Mouse (Mus musculus) thymus, adult 2 months (tissue): ENCODE results near the gene Pole4. TPM values are rescaled to one million over a fixed set of nuclear protein-coding genes. Genes with fewer than 3 reads are reported as not detected.
"Not testable (repeated sequence)": the region's sequence is repeated elsewhere in the genome, so short reads cannot be mapped to it uniquely, and the experiment has no call there.

Experiments used
- DNase-seq: peaks from one replicate; pipeline ENCODE4 v3.0.0; 2021
- H3K27ac ChIP-seq: fragments of 200-500 bp; 2 replicates; pipeline ENCODE4 v1.5.1; 2012; ENCODE audit warnings: low read length, control low read depth; ENCODE audit not compliant: control insufficient read depth, insufficient read depth
- H3K27me3 ChIP-seq: fragments of 200-500 bp; 2 replicates; pipeline ENCODE4 v1.6.1; 2012; ENCODE audit warnings: mild to moderate bottlenecking, low read length, moderate library complexity, mixed read lengths; ENCODE audit not compliant: control insufficient read depth, insufficient read depth
- H3K36me3 ChIP-seq: fragments of 200-500 bp; 2 replicates; pipeline ENCODE4 v1.6.1; 2012; ENCODE audit warnings: mild to moderate bottlenecking, low read length, moderate library complexity; ENCODE audit not compliant: control insufficient read depth, insufficient read depth
- H3K4me1 ChIP-seq: fragments of 200-500 bp; replicated peaks from 2 replicates; pipeline ENCODE4 v1.6.1; 2012; ENCODE audit warnings: low read length; ENCODE audit not compliant: control insufficient read depth, insufficient read depth
- H3K4me3 ChIP-seq: fragments of 200-500 bp; 2 replicates; pipeline ENCODE4 v1.5.1; 2012; ENCODE audit warnings: mild to moderate bottlenecking, low read length, control low read depth, moderate library complexity; ENCODE audit not compliant: control insufficient read depth, insufficient read depth
- CTCF ChIP-seq: fragments of 200-500 bp; IDR thresholded peaks from 2 replicates; pipeline ENCODE4 v1.5.1; 2012; ENCODE audit warnings: mild to moderate bottlenecking, control low read depth, low read length, moderate library complexity, borderline replicate concordance; ENCODE audit not compliant: control insufficient read depth, poor library complexity, insufficient read depth; ENCODE audit errors: extremely low read depth
- POLR2A ChIP-seq: fragments of 200-500 bp; IDR thresholded peaks from 2 replicates; pipeline ENCODE4 v1.6.1; 2012; ENCODE audit warnings: mild to moderate bottlenecking, low read length, control low read depth, moderate library complexity; ENCODE audit not compliant: control insufficient read depth, poor library complexity, insufficient read depth; ENCODE audit errors: extremely low read depth
- WGBS: fragments of 180-500 bp; shearing (Covaris S2); methylation state at CpG from one replicate; pipeline ENCODE4 v1.1.7; 2018; 5-methylcytosine and 5-hydroxymethylcytosine counted together
- polyA plus RNA-seq: library from polyadenylated mRNA; depleted of rRNA; stranded (reverse); fragments of >200 nt; gene quantifications from 2 replicates; pipeline ENCODE4 v1.2.3, GENCODE M21; 2012

The Pole4 gene
- polyA plus RNA-seq, 1 experiment = 20.4 TPM

DNA sequence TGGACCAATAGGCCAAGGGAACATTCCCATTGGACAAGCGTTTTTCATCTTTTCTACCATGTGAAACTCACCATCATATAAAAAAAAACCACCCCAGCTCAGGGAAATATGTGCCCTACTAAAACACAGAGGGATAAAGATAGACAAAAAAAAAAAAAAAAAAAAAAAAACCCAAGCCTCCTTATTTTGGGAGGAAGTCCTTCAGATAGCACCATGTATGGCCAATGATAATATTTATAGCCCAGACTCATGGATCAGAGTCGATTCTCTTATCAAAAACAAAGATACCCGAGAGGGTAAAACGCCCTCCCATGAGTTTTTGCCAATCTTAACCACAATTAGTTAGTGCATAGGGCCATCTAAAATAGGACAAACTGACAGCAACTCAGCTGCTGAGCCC lies 15.7 kb downstream of the Pole4 start:
- Histone ChIP-seq H3K4me1 (no peaks in the 10 kb centered on the region), H3K27me3 (no peaks in the 10 kb centered on the region), H3K4me3 (no peak overlapping the region), H3K36me3 (no peaks in the 10 kb centered on the region), H3K27ac (no peak overlapping the region)
- DNase-seq = no peak
- TF ChIP-seq CTCF (no peak), POLR2A (no peak)
- 93% methylated on average over 4 of the region's 4 CpGs for WGBS

DNA sequence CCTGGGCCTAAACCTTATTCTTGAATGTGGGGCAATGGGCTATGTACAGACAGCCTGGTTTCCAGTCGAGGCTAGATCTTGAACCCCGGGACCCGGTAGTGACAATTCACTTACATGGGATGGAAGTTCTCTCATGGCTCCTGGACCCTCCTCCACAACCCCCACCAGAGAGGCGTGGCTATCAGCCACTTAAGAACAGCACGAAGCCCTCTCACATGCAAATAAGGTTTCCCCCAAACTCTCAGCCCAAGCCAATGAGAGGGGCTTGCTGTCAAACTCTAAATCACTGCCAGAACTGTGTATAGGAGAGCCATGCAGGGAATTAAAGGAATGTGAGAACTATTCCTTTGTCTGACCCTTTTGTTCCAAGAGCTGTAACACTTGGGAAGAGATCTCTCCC lies 16.6 kb downstream of the Pole4 start:
- not testable (repeated sequence) for H3K27me3 ChIP-seq, H3K4me3 ChIP-seq, DNase-seq, H3K4me1 ChIP-seq, H3K27ac ChIP-seq, H3K36me3 ChIP-seq
- WGBS = 97% methylated on average over 5 of the region's 5 CpGs

GRCm38 (mm10) chr6:82684136-82684535 lies 21.0 kb downstream of the Pole4 start:
- Histone ChIP-seq H3K4me1 (no peaks in the 10 kb centered on the region), H3K4me3 (no peak overlapping the region), H3K36me3 (no peaks in the 10 kb centered on the region), H3K27ac (no peak overlapping the region), H3K27me3 (no peaks in the 10 kb centered on the region)
- no peak for DNase-seq
- TF ChIP-seq CTCF (no peak), POLR2A (no peak)

- H3K27me3 ChIP-seq = not testable (repeated sequence)
- 35% methylated on average over 2 of the region's 2 CpGs for WGBS
Measured at GRCm38 (mm10) chr6:82679286-82679685, 25.9 kb downstream of the Pole4 start.

DNA sequence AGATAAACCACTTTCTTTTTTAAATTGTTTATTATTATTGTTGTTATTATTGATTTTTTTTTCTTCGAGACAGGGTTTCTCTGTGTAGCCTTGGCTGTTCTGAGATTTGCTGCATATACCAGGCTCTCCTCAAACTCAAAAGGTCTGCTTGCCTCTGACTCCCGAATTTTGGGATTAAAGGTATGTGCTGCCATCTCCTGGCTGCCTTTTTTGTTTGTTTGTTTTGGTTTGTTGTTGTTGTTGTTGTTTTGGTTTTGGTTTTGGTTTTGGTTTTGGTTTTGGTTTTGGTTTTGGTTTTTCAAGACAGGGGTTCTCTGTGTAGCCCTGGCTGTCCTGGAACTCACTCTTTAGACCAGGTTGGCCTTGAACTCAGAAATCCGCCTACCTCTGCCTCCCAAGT lies 27.5 kb downstream of the Pole4 start:
- H3K27me3 ChIP-seq, H3K4me3 ChIP-seq, H3K27ac ChIP-seq, H3K4me1 ChIP-seq, DNase-seq, H3K36me3 ChIP-seq: not testable (repeated sequence)
- 86% methylated on average over 3 of the region's 3 CpGs for WGBS

More at GRCm38 (mm10) chr6:82679286-82679685, 25.9 kb downstream of the Pole4 start:
- H3K4me3 ChIP-seq, DNase-seq, H3K27ac ChIP-seq, H3K4me1 ChIP-seq, H3K36me3 ChIP-seq: not testable (repeated sequence)

DNA sequence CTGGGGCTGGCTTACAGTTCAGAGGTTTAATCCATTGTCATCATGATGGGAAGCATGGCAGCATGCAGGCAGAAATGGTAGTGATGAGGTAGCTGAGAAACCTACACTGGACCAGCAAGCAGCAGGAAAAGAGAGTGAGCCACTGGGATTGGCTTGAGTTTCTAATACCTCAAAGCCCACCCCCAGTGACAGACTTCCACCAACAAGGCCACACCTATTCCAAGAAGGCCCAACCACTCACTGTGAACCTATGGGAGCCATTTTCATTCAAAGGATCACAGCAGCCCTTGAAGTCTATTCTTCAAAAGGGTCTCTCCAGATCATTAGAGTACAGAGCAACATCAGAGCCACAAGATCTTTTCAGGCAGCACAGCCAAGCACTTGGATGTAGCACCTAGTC lies 38.7 kb downstream of the Pole4 start:
- no peak for DNase-seq
- no peak overlapping the region for H3K4me3 ChIP-seq
- TF ChIP-seq CTCF = no peak
- no peak for TF ChIP-seq POLR2A
- no peak overlapping the region for H3K27ac ChIP-seq
- H3K4me1 ChIP-seq = no peaks in the 10 kb centered on the region
- H3K27me3 ChIP-seq = no peaks in the 10 kb centered on the region
- no peaks in the 10 kb centered on the region for H3K36me3 ChIP-seq

DNA sequence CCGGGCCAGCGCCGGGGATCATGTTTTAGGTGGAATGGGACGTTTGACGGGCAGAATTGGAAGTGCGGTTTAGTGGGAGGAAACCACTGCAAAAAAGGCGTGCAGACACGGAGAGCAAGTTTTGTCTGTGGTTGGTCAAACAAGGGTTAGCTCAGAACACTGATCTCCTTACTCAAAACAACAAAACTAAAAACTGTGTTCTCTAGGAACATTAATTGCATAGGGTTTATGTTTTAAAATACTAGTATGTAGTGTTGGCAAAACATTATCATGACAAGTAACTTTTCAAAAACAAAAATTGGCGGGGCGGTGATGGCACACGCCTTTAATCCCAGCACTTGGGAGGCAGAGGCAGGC lies 52.0 kb downstream of the Pole4 start:
- peak overlapping the region; percentile 70 for H3K4me3 ChIP-seq
- no peak for TF ChIP-seq CTCF
- TF ChIP-seq POLR2A = no peak
- peaks cover 2% of the 10 kb centered on the region; the same call in 1 of the 2 replicates for H3K4me1 ChIP-seq
- peak; percentile 2 for DNase-seq
- no peaks in the 10 kb centered on the region for H3K27me3 ChIP-seq
- H3K36me3 ChIP-seq = no peaks in the 10 kb centered on the region
- 28% methylated on average over 11 of the region's 11 CpGs for WGBS
- H3K27ac ChIP-seq = peak overlapping the region; percentile 78

DNA sequence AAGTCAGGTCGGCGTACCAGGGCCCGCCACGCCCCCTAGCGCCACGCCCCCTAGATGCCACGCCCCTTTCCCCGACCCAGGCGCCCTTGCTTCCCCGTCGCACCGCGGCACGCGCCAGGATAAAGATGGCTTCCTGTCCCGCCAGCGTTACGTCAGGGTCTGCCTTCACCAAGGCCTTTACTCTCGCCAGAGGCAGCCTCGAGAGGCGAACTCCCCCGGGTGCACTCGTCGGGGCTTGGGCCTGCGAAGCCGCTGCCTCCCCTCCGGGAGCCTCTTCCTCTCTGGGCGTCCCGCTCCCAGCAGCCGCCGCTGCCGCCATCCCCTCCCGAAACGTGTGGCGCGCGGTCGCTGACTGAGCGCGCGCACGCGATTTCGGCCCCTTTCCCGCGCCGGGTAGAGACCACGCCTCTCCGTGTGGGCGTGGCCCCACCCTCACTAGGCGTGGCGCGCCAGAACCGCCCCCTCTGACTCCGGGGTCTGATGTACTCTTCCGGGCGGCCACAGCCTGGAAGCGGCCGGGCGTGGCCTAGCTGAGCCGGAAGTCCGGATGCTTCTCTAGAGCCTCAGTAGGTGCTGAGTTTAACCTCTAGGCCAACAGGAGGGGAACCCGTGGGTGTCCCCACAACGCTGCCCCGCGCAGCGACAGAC lies 52.5 kb downstream of the Pole4 start:
- Histone ChIP-seq H3K36me3 (no peaks in the 10 kb centered on the region), H3K4me1 (peaks cover 2% of the 10 kb centered on the region; the same call in 1 of the 2 replicates), H3K27ac (peak overlapping the region; percentile 78), H3K27me3 (no peaks in the 10 kb centered on the region), H3K4me3 (peak overlapping the region; percentile 70)
- under 1% methylated on average over 67 of the region's 67 CpGs for WGBS
- peak; percentile 95 for TF ChIP-seq POLR2A
- TF ChIP-seq CTCF = peak; percentile 66; the same call in 1 of the 2 replicates
- peak; percentile 97 for DNase-seq
